Mouse (Mus musculus): Measurements from ENCODE around the gene Gdap1l1.
"Not testable (repeated sequence)": the region's sequence is repeated elsewhere in the genome, so short reads cannot be mapped to it uniquely, and the experiment has no call there.

The Gdap1l1 gene

DNA sequence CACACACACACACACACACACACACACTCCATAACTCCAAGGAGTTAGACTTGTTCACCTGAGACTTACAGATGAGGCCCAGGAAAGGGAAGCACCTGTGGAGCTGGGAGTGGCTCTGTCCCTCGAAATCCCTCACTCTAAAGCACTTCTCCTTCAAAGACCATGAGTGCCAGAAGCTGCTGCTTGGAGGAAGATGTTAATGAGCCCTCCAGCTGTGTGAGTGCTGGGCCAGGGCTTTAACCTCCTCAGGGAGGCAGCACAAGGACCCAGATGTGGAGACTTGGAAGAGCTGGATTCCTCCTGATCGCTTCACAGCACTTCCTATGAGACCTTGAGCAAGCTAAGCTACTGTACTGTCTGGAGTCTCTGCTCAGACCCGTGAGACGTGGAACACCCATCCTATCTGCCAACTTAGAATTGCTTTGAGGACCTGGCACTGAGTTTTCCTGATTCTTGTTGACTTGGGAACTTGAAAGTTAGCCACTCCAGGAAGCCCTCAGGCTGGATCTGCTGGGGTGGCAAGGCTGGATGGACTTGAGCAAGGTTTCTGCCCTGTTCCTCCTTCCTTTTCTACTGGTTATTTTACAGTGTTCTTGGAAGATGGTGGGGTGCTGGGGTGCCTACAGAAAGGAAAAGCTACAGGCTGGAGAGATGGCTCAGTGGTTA, 9.8 kb upstream of the Gdap1l1 start:
- DNase-seq, result no peak

DNA sequence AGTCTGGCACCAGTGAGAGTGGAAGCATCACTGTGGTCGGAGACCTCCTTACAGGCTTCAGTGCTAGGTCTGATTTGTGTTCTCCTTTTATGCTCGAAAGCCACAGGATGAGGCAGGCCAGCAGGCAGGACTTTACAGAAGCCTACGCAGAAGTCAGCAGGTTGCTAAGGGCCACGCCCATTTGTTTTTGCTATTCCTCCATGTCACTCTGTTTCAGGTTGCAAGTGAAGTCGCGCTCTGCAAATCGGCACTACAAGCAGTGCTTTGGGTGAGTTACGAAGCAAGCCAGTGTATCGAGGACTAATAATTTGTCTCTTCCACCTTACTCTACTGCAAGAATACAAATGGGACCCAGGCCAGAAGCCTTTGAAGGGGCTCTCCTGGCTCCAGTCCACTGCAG, 7.0 kb upstream of the Gdap1l1 start:
- no peak for DNase-seq

DNA sequence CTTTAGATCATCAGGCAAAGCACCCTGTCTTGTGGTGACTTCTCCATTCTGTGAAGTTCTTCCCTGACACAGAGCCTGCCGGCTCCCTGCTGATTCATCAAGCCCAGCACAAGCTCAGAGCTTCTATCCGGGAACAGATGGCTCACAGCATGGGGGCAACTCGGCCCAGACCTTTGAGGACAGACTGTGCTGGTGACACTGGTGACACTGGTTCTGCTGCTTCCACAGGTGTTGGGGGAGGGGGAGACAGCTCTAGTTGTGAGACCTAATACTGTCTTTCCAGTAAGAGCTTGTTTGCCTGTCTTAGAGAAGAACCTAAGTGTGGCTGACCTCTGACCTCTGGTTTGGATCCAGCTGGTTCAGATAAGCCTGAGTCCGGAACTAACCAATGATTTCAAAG, 4.3 kb upstream of the Gdap1l1 start:
- no peak for DNase-seq

DNA sequence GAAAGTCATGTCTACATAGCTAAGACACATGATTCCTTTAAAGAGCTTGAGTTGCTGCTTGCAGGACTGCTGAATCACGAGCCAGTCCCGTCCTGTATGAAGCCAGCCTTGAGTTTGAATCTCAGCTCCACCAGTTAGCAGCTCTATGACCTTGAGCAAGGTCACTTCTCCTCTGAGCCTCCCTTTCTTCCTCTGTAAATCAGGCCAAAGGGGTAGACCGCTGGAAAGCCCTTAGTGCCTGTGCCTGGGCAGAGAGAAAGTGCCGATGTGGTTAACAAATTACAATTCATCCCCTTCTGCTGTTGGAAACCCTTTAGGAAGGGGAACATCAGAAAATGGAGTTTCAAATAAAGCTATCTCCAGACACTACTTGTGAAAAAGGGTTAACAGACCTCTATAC, 476 bp upstream of the Gdap1l1 start:
- no peak for DNase-seq

DNA sequence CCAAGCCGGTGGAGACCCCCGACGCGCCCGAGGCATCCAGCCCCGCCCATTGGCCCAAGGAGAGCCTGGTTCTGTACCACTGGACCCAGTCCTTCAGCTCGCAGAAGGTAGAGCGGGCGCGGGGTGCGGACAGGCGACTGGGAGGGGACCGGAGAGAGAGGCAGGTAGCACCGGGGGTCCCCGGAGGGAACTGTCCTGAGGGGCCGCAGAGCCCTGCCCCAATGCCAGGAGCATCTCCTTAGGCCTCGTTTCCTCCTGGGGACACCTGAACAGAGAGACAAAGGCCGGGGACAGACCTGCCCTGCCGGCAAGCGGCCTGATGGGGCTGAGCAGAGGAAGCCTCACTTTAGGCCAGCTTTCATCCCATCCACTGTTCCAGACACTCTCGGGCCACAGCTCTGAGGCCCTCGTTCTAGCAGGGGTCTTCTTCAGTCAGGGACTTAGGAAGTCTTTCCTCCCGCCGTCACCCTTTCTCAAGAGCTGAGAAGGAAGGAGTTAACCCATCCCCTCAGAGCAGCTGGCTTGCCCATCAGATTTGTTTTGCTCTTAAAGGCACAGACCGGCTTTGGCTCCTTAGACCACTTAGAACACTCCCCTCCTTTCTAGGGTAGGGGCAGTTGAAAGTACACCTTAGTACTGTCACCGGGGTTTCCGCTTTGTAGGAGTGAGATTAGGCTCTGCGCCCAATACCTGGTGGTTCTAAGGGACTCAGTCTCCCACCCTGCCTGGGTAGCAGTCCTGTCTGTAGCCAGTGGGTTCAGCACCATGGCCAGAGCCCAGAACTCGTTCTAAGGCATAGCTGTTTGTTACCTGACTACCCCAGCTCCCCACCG, 559 bp downstream of the Gdap1l1 start:
- DNase-seq, result peak; percentile 50 to 59

DNA sequence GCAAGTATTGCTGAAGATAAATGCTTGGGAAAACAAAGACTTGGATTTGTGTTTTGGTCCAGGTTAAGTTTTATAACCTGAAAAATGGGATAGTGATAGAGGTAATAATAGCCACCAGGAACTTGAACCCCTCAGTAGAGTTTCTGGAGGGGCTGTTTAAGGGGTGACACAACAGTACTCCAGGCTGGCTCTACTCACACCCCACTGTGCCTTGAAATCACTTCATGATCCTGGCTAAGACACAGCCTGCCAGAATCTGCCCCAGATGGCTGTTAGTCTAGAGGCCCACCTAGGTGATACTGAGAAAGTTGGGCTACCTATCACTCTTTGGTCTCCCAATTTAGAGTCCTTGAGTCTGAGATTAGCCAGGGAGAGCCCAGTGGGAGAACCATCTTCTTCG, 1.2 kb downstream of the Gdap1l1 start:
- DNase-seq, result no peak

DNA sequence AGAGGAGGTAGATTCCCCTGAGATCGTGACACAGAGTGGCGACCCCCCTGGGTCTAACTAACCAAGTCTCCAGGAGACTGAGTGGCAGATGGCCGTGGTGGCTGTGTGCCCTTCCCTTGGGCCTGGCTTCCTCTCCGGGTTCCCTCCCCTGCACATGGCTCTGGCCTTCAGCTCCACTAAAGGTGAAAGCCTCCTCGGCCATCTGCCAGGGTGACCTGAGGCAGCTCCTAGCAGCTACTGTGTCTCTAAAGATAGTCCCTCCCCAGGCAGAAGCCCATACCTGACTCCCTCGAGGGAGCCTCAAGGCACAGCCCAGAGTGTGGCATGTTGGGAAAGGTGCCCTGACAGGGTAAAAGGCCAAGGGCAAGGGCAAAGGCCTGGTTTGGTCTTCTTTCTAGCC, 5.3 kb downstream of the Gdap1l1 start:
- DNase-seq, result no peak

DNA sequence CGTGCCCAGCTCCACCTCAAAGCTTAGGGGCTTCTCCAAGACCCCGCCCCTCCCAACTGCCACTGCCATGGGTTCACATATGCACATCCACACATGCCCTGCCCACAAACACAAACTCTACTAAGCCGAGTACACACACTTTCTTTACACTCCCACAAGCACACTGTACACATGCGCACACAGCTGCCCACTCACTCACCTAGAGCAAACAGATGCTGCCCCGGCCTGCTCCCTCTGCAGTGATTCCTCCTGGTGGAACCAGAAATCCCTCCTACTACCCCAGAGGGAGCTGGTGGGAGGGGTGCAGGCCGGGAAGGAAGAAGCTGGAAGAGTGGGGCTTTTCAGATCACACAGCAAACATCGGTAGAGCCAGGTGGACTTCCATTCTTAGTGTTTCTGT, 5.7 kb downstream of the Gdap1l1 start:
- DNase-seq, result no peak

DNA sequence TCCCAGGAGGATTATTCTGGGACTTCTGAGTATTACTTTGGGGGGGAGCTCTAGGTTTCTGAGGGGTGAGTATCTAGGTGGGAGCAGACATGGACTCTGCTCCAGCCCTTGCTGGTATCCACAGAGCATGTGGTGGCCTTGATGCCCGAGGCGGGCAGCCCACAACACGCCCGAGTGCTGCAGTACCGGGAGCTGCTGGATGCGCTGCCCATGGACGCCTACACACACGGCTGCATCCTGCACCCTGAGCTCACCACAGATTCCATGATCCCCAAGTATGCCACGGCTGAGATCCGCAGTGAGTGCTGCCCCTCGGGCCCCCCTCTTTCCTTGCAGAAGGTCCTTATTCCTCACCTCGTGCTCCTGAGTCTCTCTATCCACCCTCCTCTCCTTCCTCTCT, 9.1 kb downstream of the Gdap1l1 start:
- DNase-seq, result no peak

DNA sequence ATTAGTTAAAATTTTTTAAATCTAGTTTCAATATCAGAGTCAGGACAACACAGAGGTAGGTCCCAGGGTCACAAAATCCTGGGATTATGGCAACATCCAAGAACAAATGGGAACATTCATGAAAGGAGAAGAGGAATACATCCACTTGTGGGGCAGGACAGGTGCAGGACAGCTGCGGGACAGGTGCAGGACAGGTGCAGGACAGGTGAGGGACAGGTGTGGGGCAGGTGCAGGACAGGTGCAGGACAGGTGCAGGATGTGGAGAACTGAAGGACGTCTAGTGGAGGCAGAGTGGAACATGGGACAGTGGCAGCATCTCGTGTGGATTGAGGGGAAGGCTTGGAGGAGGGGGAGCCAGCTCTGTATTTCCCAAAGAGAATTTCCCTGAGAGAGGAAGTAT, 11.0 kb downstream of the Gdap1l1 start:
- DNase-seq, result no peak

DNA sequence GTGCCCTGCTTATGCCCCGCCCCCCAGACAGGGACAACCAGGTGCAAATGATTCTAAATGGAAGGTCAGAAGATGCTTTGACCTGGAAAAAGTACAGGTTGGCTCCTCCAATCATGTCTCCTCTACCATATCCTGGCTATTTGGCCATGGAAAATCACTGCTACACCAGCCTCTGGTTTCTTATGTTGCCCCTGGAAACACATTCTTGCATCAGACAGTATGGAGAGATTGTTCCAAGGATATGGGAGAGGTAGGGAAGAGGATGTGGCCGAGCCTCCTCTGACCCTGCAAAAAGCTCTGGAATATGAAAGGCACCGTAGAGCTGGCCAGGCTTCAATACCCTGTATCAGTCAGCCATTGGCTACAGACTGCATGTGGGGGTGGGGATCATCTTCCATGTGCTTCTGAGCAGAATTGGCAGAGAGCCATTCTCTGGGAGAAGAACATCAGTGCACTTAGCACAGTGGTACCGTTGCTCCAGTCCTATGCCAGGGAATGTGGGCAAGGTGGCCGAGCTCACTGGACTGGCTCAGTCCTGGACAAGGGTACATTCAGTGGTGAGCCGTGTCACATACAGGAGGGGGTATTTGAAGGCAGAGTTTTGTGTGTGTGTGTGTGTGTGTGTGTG, 12.5 kb downstream of the Gdap1l1 start:
- DNase-seq, result no peak

DNA sequence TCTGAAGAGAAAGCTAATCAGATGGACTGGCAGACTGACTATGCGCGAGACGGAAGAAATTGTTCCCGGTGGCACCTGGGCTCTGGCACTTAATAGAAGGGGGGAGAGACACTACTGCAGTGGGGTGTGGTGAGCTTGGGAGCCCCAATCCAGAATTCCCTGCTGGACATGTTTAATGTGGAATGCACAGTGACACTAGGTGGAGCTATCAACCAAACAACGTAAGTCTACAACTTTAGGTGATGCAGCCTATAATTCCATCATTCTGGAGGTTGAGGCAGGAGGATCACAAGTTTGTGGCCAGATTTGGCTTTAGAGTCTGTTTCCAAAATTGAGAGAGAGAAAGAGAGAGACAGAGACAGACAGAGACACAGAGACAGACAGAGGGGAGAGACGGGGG, 14.5 kb downstream of the Gdap1l1 start:
- DNase-seq, result no peak

DNA sequence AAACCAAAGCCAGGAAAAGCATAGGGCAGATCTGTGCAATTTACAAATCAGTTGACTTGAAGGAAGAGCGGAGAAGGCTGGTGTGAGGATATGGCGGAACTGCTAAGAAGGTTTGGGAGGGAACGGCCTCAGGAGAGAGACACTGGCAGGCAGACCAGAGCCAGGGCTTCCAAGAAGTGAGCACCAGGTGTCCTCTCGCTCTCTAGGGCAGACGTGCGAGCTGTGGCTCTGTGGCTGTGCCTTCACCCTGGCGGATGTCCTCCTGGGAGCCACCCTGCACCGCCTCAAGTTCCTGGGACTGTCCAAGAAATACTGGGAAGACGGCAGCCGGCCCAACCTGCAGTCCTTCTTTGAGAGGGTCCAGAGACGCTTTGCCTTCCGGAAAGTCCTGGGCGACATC, 15.1 kb downstream of the Gdap1l1 start:
- DNase-seq, result no peak

DNA sequence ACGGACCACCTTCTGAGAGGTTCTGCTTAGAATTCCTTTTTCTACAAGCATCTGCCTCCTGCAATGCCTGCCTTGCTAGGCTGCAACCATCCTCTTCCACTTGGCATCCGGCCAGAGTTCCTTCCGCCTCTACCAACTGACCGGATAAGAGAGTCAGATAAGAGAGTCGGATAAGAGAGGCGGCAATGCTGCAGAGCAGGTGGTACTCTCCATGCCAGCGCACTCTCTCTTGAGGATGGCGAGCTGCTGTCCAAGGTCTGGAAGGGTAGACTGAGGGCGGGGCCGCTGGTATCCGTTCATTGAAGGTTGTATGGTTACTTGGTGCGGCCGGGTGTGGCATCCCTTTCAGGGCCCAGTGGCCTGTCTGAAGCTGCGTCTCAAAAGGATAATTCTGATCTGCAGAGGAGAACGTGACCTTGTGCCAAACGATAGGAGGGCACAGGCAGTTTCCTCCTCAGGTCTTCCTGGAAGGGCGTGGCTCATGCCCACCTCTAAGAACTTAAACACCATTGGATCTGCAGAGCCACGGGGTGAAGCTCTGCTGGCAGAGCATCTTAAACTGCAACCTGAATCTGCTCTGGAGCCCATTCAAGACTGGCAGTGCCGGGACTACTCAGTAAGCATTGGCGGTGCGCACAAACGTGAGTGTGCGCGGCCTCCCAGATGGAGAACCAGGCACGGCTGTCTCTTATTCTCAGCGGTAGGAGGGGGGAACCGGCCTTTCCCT, 20.4 kb downstream of the Gdap1l1 start:
- peak in 1 of 2 experiments; percentile 21 for DNase-seq

DNA sequence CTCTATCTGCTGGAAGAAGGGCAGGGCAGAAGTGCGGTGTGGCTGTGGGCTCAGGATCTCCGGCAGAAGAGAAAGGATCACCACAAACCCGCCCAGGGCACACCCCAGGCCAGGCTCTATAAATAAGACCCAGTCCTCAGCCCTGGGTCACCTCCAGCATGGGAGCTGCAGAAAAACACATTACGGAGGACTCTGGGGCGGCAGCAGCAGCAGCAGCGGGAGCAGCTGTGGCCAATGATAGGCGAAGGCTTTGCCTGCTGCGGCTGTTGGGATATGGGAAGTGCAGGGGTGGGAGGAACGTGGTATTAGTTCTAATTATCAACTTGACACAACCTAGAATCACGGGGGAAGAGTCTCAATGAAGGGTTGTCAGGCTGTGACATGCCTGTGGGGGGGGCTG, 21.1 kb downstream of the Gdap1l1 start:
- DNase-seq, result peak in 1 of 2 experiments; percentile 12

DNA sequence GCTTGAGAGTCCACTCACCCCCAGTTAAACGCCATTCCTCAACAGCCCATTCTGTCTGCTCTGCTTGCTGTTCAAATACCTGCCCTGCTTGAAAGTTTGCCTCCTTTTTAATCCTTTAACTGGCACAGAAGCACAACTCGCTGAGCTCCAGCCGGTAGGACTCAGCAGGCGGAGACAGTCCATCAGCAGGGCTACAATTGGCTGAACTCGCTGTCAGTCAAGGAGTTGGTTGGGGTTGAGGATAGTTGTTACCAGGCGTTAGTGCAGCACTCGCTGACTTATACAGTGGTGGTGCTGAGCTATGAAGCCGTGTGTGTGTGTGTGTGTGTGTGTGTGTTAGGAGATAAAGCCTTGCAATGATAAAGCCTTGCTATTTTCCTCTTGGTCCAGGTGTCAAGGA, 22.3 kb downstream of the Gdap1l1 start:
- no peak for DNase-seq

DNA sequence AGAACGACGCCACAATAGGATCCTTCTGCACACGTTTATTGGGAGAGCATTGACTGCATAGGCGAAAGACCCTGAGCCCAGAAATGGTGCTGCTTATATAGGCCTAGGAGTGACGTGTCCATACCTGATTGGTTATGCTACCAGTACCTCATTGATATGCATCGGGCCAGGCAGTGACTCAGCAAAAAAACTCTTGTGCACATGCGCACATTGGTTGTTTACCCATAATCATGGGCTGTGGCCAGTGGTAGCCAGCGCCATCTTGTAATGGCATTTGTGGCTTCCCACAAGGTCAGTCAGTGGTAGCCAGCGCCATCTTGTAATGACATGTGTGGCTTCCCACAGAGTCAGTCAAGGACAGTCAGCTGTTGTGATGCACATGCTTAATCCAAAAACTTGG, 23.0 kb downstream of the Gdap1l1 start:
- DNase-seq, result not testable (repeated sequence)

DNA sequence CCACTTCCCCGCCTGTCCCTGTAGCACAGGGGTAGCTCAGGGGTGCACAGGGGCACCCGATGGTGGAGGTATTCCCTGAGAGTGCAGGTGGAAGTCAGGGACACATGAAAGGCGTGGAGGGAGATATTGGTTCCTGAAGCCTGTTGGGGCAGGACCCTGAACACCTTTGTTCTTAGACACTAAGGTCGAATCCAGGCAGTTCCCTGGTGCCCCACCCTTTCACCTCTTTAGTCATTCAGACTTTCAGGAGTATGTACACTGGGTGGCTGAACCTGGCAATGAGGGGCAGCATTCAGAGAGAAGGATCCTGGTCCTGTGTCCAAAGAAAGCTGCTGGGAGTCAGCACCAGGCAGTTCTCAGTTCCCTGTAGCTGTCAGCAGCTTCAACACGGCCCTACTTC, 24.1 kb downstream of the Gdap1l1 start:
- DNase-seq, result no peak

DNA sequence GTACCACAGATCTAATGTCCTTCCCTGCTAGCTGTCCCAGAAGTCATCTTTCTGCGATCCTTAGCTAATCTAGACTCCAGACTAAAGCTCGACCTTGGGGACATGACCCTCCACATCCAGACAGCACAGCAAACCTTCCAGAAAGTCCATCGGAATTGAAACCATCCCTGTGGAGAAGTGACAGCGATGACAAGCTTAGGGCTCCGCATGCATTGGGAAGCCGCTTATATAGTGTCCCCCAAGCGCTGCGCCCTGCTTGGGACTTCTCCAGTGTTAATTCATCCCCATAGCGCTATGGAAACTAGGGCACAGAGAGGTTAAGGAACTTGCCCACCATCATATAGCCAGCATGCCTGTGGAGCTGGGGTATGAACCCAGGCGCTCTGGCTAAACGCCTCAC, 24.5 kb downstream of the Gdap1l1 start:
- DNase-seq, result no peak

DNA sequence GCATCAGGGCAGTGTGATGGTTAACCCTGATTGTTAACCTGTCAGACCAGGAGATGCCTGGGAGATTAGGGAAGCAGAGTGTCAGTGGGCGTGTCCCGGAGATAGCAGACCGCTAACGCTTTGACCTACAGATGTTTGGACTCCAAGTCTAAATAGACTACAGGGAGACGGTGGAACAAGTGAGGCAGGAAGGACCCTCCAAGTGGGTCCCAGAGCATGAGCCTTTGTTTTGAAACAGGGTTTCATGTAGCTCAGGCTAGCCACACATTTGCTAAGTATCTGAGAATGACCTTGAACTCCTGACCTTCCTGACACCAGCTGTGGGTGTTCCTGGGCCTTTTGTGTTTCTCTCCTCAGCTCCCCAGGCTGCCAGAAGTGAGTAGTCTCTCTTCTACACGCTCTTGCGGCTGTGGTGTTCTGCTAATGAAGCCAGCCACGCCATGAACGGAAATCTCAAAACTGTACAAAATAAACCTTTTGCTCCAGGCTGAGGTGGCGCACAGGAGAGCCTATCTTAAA, 25.0 kb downstream of the Gdap1l1 start:
- DNase-seq, result no peak

DNA sequence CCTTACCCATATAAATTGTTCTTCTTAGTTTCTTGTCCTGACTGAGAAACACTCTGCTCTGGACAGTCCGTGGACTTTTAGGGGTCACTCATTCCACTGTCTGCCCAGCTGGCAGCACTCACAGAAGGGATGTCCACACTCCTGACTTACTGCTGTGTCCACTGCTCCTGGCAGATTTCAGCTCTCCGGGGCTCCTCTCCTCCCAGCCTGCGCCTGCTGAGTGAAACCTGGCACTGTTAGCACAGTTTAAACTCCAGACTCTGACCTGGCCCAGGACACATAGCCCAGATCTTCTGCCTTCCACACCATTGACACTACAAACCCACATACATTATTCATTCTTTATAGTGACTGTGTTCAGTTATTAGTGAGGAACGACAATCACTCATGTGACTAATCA, 25.7 kb downstream of the Gdap1l1 start:
- DNase-seq, result peak in 1 of 2 experiments; percentile 54

DNA sequence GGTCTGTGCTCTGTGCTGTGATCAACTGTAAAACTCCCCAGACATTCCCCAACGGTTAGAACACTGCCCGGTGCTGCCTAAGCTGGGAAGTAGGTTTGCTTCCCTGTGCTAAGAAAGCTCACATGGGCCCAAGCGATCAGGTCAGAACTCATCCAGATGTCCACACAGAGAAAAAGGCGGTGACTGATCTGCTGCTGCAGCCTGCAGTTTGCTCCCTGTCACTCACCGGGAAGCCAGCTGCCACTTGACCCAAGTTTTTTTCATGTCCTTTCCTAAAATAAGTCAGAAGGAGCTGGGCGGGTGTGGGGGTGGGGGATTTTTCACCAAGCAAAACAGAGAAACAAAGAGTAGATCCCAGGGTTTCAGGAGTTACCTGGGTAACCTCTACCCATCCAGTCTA, 26.3 kb downstream of the Gdap1l1 start:
- no peak for DNase-seq

DNA sequence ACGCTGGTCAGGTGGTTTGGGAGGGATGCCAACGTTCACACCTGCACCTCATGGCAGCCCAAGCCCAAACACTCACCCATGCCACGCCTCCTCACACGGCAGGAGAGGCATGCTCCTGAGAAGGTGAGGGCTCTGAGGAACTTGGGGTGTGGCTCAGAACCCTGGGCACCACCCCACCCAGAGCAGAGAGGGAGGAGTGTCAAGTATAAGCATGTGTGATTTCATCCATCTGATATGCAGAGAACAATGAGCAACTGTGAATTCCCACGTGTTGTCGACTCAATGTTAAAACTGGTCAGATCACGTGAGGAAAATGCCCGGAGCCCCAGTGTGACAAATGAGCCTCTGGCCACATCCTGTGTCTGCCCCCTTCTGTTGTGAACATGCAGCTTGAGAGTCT, 28.5 kb downstream of the Gdap1l1 start:
- no peak for DNase-seq
